Mouse (Mus musculus) embryonic fibroblast, embryonic 13.5 days (primary cell): ENCODE results near the gene Mta1. TPM values are rescaled to one million over a fixed set of nuclear protein-coding genes. Genes with fewer than 3 reads are reported as not detected.

Experiments
- H3K27ac ChIP-seq: 2 replicates; pipeline ENCODE4 v1.5.1; 2012; ENCODE audit warnings: low read length, control low read depth, inconsistent platforms; ENCODE audit not compliant: insufficient read depth
- H3K4me1 ChIP-seq: 2 replicates; pipeline ENCODE4 v1.6.1; 2011; ENCODE audit warnings: low read length; ENCODE audit not compliant: control insufficient read depth, insufficient read depth
- H3K4me3 ChIP-seq: 2 replicates; pipeline ENCODE4 v1.5.1; 2011; ENCODE audit warnings: mild to moderate bottlenecking, control low read depth, low read length; ENCODE audit not compliant: insufficient read depth
- CTCF ChIP-seq: IDR thresholded peaks from 2 replicates; pipeline ENCODE4 v1.5.1; 2011; ENCODE audit warnings: mild to moderate bottlenecking, control low read depth, low read length, moderate library complexity, borderline replicate concordance; ENCODE audit not compliant: insufficient read depth
- POLR2A ChIP-seq: IDR thresholded peaks from 2 replicates; pipeline ENCODE4 v1.6.1; 2011; ENCODE audit warnings: low read depth, mild to moderate bottlenecking, control low read depth, low read length, moderate library complexity
- polyA plus RNA-seq: library from polyadenylated mRNA; stranded (reverse); fragments of >200 nt; gene quantifications from 2 replicates; pipeline ENCODE4 v1.2.4, GENCODE M21; 2011; ENCODE audit warnings: low read depth; ENCODE audit not compliant: missing spikeins, insufficient read length

The Mta1 gene
- polyA plus RNA-seq, 1 experiment: 86.5 TPM

- H3K27ac ChIP-seq: no peak overlapping the region
- H3K4me3 ChIP-seq: no peak overlapping the region
- TF ChIP-seq POLR2A (no peak), CTCF (no peak)
- H3K4me1 ChIP-seq: 0 out of 2 replicates have a peak, but pooled peaks cover 12% of the 10 kb centered on the region
Measured at GRCm38 (mm10) chr12:113152991-113153525, 55.0 kb downstream of the Mta1 start.

GRCm38 (mm10) chr12:113153971-113154370 lies 55.9 kb downstream of the Mta1 start:
- H3K4me3 ChIP-seq: no peak overlapping the region
- 0 out of 2 replicates have a peak, but pooled peaks cover 12% of the 10 kb centered on the region for H3K4me1 ChIP-seq
- TF ChIP-seq CTCF (no peak), POLR2A (no peak)
- H3K27ac ChIP-seq: no peak overlapping the region

- H3K27ac ChIP-seq: no peak overlapping the region
Measured at GRCm38 (mm10) chr12:113154747-113155075, 56.6 kb downstream of the Mta1 start.

GRCm38 (mm10) chr12:113155076-113155771 lies 57.1 kb downstream of the Mta1 start:
- Histone ChIP-seq H3K4me1 (0 out of 2 replicates have a peak, but pooled peaks cover 12% of the 10 kb centered on the region), H3K4me3 (peak overlapping the region; percentile 27), H3K27ac (peak overlapping the region; percentile 78)
- TF ChIP-seq POLR2A: no peak; the same call in 1 of the 2 replicates
- no peak for TF ChIP-seq CTCF

More at GRCm38 (mm10) chr12:113154747-113155075, 56.6 kb downstream of the Mta1 start:
- H3K4me1 ChIP-seq: 0 out of 2 replicates have a peak, but pooled peaks cover 12% of the 10 kb centered on the region
- no peak for TF ChIP-seq CTCF
- TF ChIP-seq POLR2A: no peak
- no peak overlapping the region for H3K4me3 ChIP-seq

- peak; percentile 64 for TF ChIP-seq POLR2A
- peak; percentile 70 for TF ChIP-seq CTCF
- peak within 1 kb of the TSS; percentile 78 for H3K27ac ChIP-seq
- peak within 1 kb of the TSS; percentile 63 for H3K4me3 ChIP-seq
- H3K4me1 ChIP-seq: 0 out of 2 replicates have a peak, but pooled peaks cover 12% of the 10 kb centered on the region
Measured at GRCm38 (mm10) chr12:113155887-113156539, 57.9 kb downstream of the Mta1 start, which contains the start of gene Tedc1. Gene Tedc1 (plus strand): TSS chr12:113156421.

- H3K4me3 ChIP-seq: peak overlapping the region; percentile 63
- TF ChIP-seq POLR2A (no peak), CTCF (no peak)
- H3K27ac ChIP-seq: no peak overlapping the region
- 0 out of 2 replicates have a peak, but pooled peaks cover 12% of the 10 kb centered on the region for H3K4me1 ChIP-seq
Measured at GRCm38 (mm10) chr12:113156540-113156929, 58.5 kb downstream of the Mta1 start.

GRCm38 (mm10) chr12:113157002-113157401 lies 58.9 kb downstream of the Mta1 start:
- H3K4me1 ChIP-seq: 0 out of 2 replicates have a peak, but pooled peaks cover 12% of the 10 kb centered on the region
- H3K27ac ChIP-seq: no peak overlapping the region
- TF ChIP-seq POLR2A (no peak), CTCF (no peak)
- peak overlapping the region; percentile 63 for H3K4me3 ChIP-seq

- Histone ChIP-seq H3K4me1 (0 out of 2 replicates have a peak, but pooled peaks cover 12% of the 10 kb centered on the region), H3K4me3 (peak overlapping the region; percentile 63; the same call in 1 of the 2 replicates), H3K27ac (no peak overlapping the region)
- TF ChIP-seq POLR2A (no peak), CTCF (no peak)
Measured at GRCm38 (mm10) chr12:113157521-113157920, 59.4 kb downstream of the Mta1 start.

GRCm38 (mm10) chr12:113157971-113158370 lies 59.9 kb downstream of the Mta1 start:
- Histone ChIP-seq H3K4me1 (0 out of 2 replicates have a peak, but pooled peaks cover 12% of the 10 kb centered on the region), H3K4me3 (no peak overlapping the region), H3K27ac (no peak overlapping the region)
- no peak for TF ChIP-seq CTCF
- TF ChIP-seq POLR2A: no peak
